Mouse (Mus musculus): ENCODE data around the gene Tbcc. TPM values are rescaled to one million over a fixed set of nuclear protein-coding genes. Genes with fewer than 3 reads are reported as not detected.
A peak's percentile ranks its signal among the peaks of the same experiment; 100 is the strongest.

The Tbcc gene
- polyA plus RNA-seq, 1 experiment = 44.9 TPM

DNA sequence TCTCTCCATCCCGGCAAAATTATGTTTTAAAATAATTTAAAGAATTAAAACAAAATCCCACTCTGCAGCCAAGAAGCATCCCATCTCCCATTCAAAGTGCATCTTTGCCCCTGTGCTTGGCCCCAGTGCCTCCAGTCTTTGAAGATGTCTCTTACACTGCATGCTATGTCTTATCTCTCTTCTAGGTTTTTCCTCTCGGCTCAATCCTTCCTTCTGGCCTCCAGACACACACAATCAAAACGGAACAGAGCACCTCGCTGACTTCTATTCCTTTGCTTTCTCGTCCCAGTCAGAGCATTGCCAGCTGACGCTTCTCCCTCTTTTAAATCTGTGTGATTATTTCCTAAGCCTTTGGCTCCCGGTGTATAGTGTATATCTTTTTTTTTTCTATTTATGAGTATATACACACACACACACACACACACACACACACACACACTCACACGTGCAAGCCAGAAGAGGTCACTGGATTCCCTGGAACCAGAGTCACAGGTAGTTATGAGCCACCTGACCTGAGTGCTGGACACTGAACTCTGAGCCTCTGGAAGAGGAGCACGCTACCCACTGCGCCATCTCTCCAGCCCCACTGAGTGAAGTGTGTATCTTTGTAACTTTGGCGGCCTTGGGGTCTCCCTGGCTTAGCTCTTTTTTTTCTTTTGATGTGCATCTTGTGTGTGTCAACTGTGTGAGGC, 5.1 kb upstream of the Tbcc start:
- no peak for TF ChIP-seq GATA1 (IDR thresholded peaks at IDR 0.05; ENCODE audit: low read length)

DNA sequence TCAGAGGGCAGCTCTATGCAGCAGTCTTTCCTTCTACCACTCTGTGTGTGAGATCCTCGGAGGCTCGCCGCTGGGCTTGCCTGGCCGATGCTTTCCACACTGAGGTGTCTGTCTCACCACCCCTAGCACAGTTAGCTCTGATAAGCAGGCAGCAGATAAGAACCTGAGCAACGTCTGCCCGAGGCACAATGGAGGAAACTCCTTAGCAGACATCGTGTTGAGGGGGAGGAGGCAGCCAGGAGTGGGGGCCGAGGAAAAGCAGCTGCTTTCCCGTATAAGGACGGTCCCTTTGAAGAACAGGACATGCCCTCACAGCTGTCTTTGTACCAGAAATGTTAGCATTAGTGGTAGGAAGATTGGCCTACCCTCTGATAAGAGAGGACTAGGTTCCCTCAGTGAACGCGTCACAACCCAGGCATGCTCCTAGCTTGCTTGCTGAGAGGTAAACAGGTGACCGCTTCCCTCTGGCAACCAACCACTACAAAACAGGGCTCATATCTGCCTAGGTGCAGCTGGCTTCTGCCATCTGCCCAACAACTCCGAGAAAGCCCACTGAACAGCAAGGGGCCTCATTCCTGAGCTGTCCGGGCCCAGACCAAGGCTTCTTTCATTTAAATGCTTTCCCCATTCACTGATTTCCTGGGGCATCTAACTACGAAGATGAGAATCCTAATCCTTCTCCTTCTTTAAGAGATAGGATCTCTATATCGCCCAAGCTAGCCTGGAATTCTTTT, 4.4 kb upstream of the Tbcc start:
- peak; percentile 89 for TF ChIP-seq GATA1 (IDR thresholded peaks at IDR 0.05; ENCODE audit: low read length)

GRCm38 (mm10) chr17:46888511-46889212, 1.8 kb upstream of the Tbcc start:
- TF ChIP-seq GATA1 (IDR thresholded peaks at IDR 0.05; ENCODE audit: low read length) = no peak

DNA sequence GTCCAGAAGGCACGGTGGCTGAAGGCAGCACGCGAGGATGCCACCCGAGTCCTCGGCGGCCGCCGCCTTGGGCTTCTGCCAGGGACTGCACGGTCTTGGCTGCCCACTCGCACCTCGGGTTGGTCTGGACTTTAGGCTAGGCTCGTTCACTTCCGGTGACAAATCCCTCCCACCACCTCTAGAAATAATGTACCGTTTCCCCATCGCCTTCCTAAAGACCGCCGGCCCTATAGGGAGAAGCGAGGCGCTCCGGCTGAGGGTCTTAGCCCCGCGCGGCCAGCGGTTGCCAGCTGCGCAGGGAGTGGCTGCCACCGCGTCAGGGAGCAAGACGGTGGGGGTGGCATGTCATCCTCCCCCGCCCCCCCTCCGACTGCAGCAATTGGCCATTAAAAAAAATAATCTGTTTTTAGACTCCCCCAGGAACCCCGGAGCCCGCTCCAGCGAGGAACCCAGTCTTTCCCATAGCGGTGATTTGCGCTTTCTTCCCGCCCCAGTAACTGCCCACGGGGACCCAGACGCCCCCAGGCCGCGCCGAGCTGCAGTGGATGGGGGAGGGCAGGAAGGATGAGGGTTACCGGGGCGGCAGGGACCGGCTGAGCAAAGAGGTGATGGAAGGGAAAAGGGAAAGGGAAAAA, 917 bp upstream of the Tbcc start:
- TF ChIP-seq GATA1 (IDR thresholded peaks at IDR 0.05; ENCODE audit: low read length) = no peak

DNA sequence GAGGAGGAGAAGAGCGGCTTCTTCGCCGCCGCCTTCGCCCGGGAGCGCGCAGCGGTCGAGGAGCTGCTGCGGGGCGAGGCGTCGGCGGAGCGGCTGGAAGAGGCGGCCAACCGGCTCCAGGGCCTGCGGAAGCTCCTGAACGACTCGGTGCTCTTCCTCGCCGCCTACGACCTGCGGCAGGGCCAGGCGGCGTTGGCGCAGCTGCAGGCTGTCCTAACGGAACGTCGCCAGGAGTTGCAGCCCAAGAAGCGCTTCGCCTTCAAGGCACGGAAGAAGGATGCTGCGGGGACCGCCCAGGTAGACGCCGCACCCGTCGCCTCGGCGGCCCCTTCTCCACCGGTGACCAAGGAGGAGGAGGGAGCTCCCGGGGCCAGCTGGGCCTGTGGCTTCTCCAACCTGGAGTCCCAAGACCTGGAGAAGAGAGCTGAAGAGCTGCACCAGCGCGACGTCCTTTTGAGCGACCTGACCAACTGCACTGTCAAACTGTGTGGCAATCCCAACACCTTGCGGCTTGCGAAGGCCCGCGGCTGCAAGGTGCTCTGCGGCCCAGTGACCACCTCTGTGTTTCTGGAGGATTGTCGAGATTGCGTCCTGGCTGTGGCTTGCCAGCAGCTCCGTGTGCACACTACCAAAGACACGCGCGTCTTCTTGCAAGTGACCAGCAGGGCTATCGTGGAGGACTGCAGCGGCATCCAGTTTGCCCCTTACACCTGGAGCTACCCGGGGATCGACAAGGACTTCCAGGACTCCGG, 535 bp downstream of the Tbcc start:
- no peak for TF ChIP-seq GATA1 (IDR thresholded peaks at IDR 0.05; ENCODE audit: low read length)

GRCm38 (mm10) chr17:46895426-46895825, 4.9 kb downstream of the Tbcc start:
- no peak for TF ChIP-seq GATA1 (IDR thresholded peaks at IDR 0.05; ENCODE audit: low read length)

- TF ChIP-seq GATA1 (IDR thresholded peaks at IDR 0.05; ENCODE audit: low read length) = no peak
Observed at GRCm38 (mm10) chr17:46897221-46897950, 6.9 kb downstream of the Tbcc start.

DNA sequence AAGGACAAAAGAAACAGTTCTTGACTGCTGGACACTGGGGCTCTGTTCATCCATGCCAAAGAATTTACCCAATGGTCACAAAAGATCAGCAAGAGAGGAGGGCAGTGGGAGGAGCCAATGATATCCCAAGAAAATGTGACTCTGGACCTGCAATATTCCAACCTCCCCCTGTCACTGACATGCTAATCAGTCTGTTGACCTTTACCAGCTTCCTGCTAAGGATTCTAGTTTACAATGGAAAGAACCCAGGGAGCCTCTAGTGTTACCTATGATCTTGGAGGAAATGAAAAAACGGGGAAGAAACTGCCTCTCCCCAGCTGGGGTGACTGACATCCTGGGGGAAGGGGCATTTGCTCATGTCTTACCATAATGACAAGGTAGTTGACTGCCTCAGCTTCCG, 10.5 kb downstream of the Tbcc start:
- no peak for TF ChIP-seq GATA1 (IDR thresholded peaks at IDR 0.05; ENCODE audit: low read length)

DNA sequence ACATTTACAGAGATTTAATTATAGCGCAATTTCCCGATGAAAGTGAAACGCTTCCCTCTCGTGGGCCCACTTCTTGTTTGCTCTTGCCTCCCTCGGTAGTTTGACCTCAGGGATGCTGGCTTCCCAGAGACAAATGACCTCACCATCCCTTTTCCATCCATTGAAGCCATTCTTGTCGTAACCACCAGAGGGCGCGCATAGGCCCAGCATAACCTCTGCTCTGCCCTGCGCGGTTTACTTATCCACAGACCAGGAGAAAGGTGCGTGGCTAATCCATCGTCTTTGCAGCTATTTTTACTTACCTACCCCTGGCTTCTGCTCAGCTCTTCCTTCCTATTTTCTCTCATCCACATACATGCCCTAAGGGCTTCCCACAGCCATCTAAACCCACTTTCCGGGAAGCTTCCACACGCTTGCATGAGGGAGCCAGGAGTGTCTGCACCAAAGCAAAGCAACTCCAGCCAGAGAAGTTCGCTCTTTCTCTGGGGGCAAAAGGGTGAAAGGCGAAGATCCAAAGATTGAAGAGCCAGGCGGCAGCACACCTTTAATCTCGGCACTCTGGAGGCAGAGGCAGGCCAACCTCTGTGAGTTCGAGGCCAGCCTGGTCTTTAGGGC, 13.5 kb downstream of the Tbcc start:
- no peak for TF ChIP-seq GATA1 (IDR thresholded peaks at IDR 0.05; ENCODE audit: low read length)

- TF ChIP-seq GATA1 (IDR thresholded peaks at IDR 0.05; ENCODE audit: low read length) = no peak
Observed at GRCm38 (mm10) chr17:46910186-46910585, 19.7 kb downstream of the Tbcc start, which contains the start of gene Prph2. Gene Prph2 (plus strand): TSS chr17:46910459.

DNA sequence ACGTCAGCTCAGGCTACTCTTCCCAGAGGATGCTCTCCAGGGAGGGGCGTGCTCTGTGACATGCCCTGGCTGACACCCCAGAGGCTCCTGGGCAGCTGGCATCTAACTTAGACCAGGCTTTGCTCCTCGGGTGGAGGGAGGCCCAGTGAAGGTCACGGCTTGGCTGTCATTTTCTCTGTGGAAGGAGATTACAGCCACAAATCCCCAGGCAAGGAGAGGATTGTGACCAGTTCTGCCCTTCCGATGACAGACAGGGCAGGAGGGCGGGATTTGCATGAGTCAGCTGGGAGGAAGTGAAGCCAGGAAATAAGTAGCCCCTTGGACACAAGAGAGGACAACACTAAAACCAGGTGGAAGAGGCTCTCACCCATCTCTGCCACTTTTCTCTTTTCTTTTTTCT, 21.8 kb downstream of the Tbcc start:
- TF ChIP-seq GATA1 (IDR thresholded peaks at IDR 0.05; ENCODE audit: low read length) = no peak

- no peak for TF ChIP-seq GATA1 (IDR thresholded peaks at IDR 0.05; ENCODE audit: low read length)
Observed at GRCm38 (mm10) chr17:46915129-46915528, 24.6 kb downstream of the Tbcc start.

GRCm38 (mm10) chr17:46918951-46919350, 28.5 kb downstream of the Tbcc start:
- no peak for TF ChIP-seq GATA1 (IDR thresholded peaks at IDR 0.05; ENCODE audit: low read length)

- no peak for TF ChIP-seq GATA1 (IDR thresholded peaks at IDR 0.05; ENCODE audit: low read length)
Observed at GRCm38 (mm10) chr17:46920855-46921254, 30.4 kb downstream of the Tbcc start.
